Mouse (Mus musculus): ENCODE measurements around the gene Rassf1. TPM values are rescaled to one million over a fixed set of nuclear protein-coding genes. Genes with fewer than 3 reads are reported as not detected.

The Rassf1 gene
- polyA plus RNA-seq, 1 experiment from 2014 or later: 48.0 TPM

DNA sequence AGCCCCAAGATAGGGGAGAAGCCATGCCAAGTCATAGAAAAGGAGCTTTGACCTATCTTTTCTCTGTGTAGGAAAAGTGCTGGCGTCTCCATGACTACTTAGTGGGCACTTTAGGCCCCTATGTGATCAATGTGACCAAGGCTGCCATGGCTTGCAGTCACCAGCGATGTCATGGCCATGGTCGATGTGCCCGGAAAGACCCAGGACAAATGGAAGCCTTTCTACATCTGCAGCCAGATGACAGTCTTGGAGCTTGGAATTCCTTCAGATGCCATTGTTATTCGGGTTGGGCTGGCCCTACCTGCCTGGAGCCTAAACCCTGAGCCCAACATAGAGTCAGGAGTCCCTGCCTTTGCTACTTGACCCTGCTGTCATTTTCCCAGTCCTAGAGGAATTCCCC, 35.1 kb downstream of the Rassf1 start:
- TF ChIP-seq CTCF (IDR thresholded peaks at IDR 0.05; ENCODE audit: low read depth): no peak
- Histone ChIP-seq H3K4me3 (ENCODE audit: low read depth, low read length) (no peak overlapping the region), H3K9ac (ENCODE audit: low read depth, low read length) (no peak overlapping the region), H3K27me3 (replicated peaks; ENCODE audit: control insufficient read depth, insufficient read depth, low read length) (no peaks in the 10 kb centered on the region), H3K27ac (ENCODE audit: low read depth, low read length) (peak overlapping the region; percentile 78), H3K4me2 (replicated peaks; ENCODE audit: low read depth) (peak overlapping the region; percentile 6; the same call in 1 of the 2 replicates), H3K4me1 (replicated peaks; ENCODE audit: control insufficient read depth, insufficient read depth, low read length) (peaks cover 4% of the 10 kb centered on the region; the same call in 1 of the 2 replicates), H3K9me3 (ENCODE audit: control insufficient read depth) (no peaks in the 10 kb centered on the region), H3K36me3 (ENCODE audit: control insufficient read depth, insufficient read depth) (peaks cover 30% of the 10 kb centered on the region)
- 83% methylated on average over 5 of the region's 5 CpGs for WGBS
- no peak for ATAC-seq

- Histone ChIP-seq H3K27ac (ENCODE audit: low read depth, low read length) (peak within 1 kb of the TSS; percentile 78), H3K4me1 (replicated peaks; ENCODE audit: control insufficient read depth, insufficient read depth, low read length) (peaks cover 4% of the 10 kb centered on the region; the same call in 1 of the 2 replicates), H3K9ac (ENCODE audit: low read depth, low read length) (peak within 1 kb of the TSS; percentile 47), H3K4me3 (ENCODE audit: low read depth, low read length) (peak within 1 kb of the TSS; percentile 70), H3K9me3 (ENCODE audit: control insufficient read depth) (no peaks in the 10 kb centered on the region), H3K4me2 (replicated peaks; ENCODE audit: low read depth) (peak within 1 kb of the TSS; percentile 87), H3K27me3 (replicated peaks; ENCODE audit: control insufficient read depth, insufficient read depth, low read length) (no peaks in the 10 kb centered on the region), H3K36me3 (ENCODE audit: control insufficient read depth, insufficient read depth) (peaks cover 37% of the 10 kb centered on the region)
- ATAC-seq: peak; percentile 92
- 9% methylated on average over 46 of the region's 46 CpGs for WGBS
- no peak; the same call in 1 of the 2 replicates for TF ChIP-seq CTCF (IDR thresholded peaks at IDR 0.05; ENCODE audit: low read depth)
Observed at GRCm38 (mm10) chr9:107586974-107587832, 35.8 kb downstream of the Rassf1 start, which contains the start of gene Ifrd2. TSS of gene Ifrd2 (plus strand) at chr9:107587642.

GRCm38 (mm10) chr9:107587833-107588639, 36.7 kb downstream of the Rassf1 start:
- no peak for TF ChIP-seq CTCF (IDR thresholded peaks at IDR 0.05; ENCODE audit: low read depth)
- H3K9me3 ChIP-seq (ENCODE audit: control insufficient read depth): no peaks in the 10 kb centered on the region
- H3K9ac ChIP-seq (ENCODE audit: low read depth, low read length): peak overlapping the region; percentile 47
- peak; percentile 2; the same call in 1 of the 2 replicates for ATAC-seq
- H3K36me3 ChIP-seq (ENCODE audit: control insufficient read depth, insufficient read depth): peaks cover 41% of the 10 kb centered on the region
- WGBS: 1% methylated on average over 33 of the region's 33 CpGs
- peak overlapping the region; percentile 70 for H3K4me3 ChIP-seq (ENCODE audit: low read depth, low read length)
- no peak overlapping the region for H3K27ac ChIP-seq (ENCODE audit: low read depth, low read length)
- H3K4me2 ChIP-seq (replicated peaks; ENCODE audit: low read depth): peak overlapping the region; percentile 87
- H3K27me3 ChIP-seq (replicated peaks; ENCODE audit: control insufficient read depth, insufficient read depth, low read length): no peaks in the 10 kb centered on the region
- H3K4me1 ChIP-seq (replicated peaks; ENCODE audit: control insufficient read depth, insufficient read depth, low read length): peaks cover 4% of the 10 kb centered on the region; the same call in 1 of the 2 replicates

GRCm38 (mm10) chr9:107590058-107590772, 38.9 kb downstream of the Rassf1 start:
- Histone ChIP-seq H3K9ac (ENCODE audit: low read depth, low read length) (peak overlapping the region; percentile 26; the same call in 1 of the 2 replicates), H3K9me3 (ENCODE audit: control insufficient read depth) (no peaks in the 10 kb centered on the region), H3K27me3 (replicated peaks; ENCODE audit: control insufficient read depth, insufficient read depth, low read length) (no peaks in the 10 kb centered on the region), H3K4me3 (ENCODE audit: low read depth, low read length) (peak overlapping the region; percentile 26), H3K36me3 (ENCODE audit: control insufficient read depth, insufficient read depth) (peaks cover 37% of the 10 kb centered on the region), H3K4me2 (replicated peaks; ENCODE audit: low read depth) (peak overlapping the region; percentile 60), H3K4me1 (replicated peaks; ENCODE audit: control insufficient read depth, insufficient read depth, low read length) (peaks cover 4% of the 10 kb centered on the region; the same call in 1 of the 2 replicates), H3K27ac (ENCODE audit: low read depth, low read length) (peak overlapping the region; percentile 95)
- TF ChIP-seq CTCF (IDR thresholded peaks at IDR 0.05; ENCODE audit: low read depth): peak; percentile 54
- 49% methylated on average over 25 of the region's 25 CpGs for WGBS
- peak; percentile 42 for ATAC-seq

DNA sequence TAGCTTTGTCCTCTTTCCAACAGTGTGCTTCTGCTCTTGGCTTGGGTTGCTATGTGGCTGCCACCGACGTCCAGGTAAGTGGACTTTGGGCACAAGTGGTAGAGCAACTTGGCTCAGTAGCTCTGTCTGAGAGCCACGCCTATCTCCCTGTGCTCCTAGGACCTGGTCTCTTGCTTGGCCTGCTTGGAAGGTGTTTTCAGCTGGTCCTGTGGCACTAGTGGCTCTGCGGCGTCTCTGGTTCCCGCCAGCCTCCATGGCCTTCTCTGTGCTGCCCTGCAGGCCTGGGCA, 39.4 kb downstream of the Rassf1 start:
- Histone ChIP-seq H3K9me3 (ENCODE audit: control insufficient read depth) (no peaks in the 10 kb centered on the region), H3K27me3 (replicated peaks; ENCODE audit: control insufficient read depth, insufficient read depth, low read length) (no peaks in the 10 kb centered on the region), H3K27ac (ENCODE audit: low read depth, low read length) (peak overlapping the region; percentile 95), H3K36me3 (ENCODE audit: control insufficient read depth, insufficient read depth) (peaks cover 37% of the 10 kb centered on the region), H3K4me2 (replicated peaks; ENCODE audit: low read depth) (peak overlapping the region; percentile 60), H3K4me3 (ENCODE audit: low read depth, low read length) (peak overlapping the region; percentile 26), H3K4me1 (replicated peaks; ENCODE audit: control insufficient read depth, insufficient read depth, low read length) (peaks cover 4% of the 10 kb centered on the region; the same call in 1 of the 2 replicates), H3K9ac (ENCODE audit: low read depth, low read length) (peak overlapping the region; percentile 26; the same call in 1 of the 2 replicates)
- no peak for TF ChIP-seq CTCF (IDR thresholded peaks at IDR 0.05; ENCODE audit: low read depth)
- WGBS: 47% methylated on average over 6 of the region's 6 CpGs
- peak; percentile 20; the same call in 1 of the 2 replicates for ATAC-seq

Data from intestine, postnatal 0 days (tissue).